Mouse (Mus musculus) urinary bladder, postnatal 25 days (tissue): ENCODE measurements at regions not wholly inside any gene's neighbourhood (a gene's known extent, or its start where the extent isn't known, plus 50 kb on each side); places are given as distances from the start of the nearest gene placed in this dataset.
A peak's percentile ranks its signal among the peaks of the same experiment; 100 is the strongest.
"Not testable (repeated sequence)": the region's sequence is repeated elsewhere in the genome, so short reads cannot be mapped to it uniquely, and the experiment has no call there.

Experiments used
- DNase-seq: peaks from one replicate; pipeline ENCODE4 v3.0.0; 2022; ENCODE audit warnings: low spot score

DNA sequence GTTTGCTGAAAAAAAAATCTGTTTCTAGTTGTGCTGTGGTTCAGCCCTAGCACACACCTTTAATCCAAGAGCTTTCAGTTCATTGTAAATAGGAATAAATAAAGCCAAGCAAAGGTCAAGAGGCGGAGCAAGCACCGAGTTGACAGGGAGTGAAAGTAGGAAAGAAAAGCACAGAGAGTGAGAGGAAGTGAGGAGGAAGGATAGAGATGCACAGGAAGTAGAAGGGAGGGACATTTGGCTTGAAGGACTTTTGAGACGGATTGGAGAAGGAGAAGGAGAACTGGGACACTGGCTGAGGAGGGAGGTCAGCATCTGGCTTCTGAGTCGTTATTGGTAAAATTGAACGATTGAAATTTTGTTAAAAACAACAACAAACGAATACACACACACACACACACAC is 402.0 kb upstream of the Igfbp7 start:
- DNase-seq: no peak

- peak; percentile 31 for DNase-seq
These were observed 399.9 kb upstream of the Igfbp7 start for GRCm38 (mm10) chr5:77807726-77808125.

- DNase-seq: no peak
These were observed 398.7 kb upstream of the Igfbp7 start for GRCm38 (mm10) chr5:77806334-77807157.

- no peak for DNase-seq
These were observed 398.0 kb upstream of the Igfbp7 start for GRCm38 (mm10) chr5:77805796-77806195.

DNA sequence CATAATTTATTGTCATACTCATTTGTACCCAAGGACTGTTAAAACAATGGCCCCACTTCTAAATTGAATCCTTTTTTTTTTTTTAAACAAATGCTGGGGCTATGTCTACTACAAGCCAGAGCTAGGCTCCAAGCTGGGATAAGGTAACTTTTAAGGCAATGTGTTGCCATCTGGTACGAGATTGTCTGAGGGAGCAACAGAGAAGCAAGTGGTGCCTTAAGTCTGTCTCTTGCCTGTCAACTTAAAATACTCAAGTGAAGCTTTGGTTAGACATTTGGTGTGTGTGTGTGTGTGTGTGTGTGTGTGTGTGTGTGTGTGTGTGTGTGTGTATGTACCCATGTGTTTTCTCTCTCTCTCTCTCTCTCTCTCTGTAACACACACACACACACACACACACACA is 397.5 kb upstream of the Igfbp7 start:
- DNase-seq: no peak

DNA sequence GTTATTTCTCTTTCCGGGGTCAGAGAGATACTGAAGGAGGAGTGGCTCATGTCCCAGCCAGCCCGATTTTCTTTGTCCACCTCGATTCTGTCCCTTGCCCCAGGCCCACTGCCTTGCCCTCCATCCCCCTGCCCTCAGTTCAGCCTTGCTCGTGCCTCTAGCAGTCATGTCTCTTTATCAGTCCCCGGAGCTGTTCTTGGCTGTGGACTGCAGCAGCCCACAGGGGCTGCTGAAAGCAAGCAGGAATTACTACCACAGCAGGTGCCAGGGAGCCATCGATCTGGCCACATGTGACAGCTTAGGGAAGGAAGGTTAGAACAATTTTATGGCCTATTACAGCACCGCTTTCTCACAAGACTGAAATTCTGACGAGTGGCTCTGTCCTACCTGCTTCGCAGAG is 396.3 kb upstream of the Igfbp7 start:
- no peak for DNase-seq

GRCm38 (mm10) chr5:77803562-77803961 is 395.7 kb upstream of the Igfbp7 start:
- DNase-seq: peak; percentile 20

DNA sequence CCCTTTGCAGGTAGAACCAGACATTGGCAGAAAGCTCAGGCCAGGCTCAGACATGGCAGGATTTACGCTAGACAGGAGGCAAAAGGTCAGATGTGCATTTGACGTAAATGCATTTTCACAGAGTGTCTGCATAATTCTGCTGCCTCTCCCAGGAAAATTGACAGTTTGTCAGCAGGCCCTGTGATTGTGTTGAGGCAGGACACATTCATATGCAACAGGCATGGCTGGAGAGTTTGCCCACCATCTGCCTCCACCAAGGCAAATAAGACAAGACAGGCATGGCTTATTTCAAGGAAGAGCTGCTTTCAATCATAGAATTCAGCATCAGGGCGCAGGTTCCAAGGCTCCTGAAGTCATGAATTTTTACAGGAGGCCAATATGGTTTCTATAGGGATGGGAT is 389.1 kb upstream of the Igfbp7 start:
- DNase-seq: no peak

DNA sequence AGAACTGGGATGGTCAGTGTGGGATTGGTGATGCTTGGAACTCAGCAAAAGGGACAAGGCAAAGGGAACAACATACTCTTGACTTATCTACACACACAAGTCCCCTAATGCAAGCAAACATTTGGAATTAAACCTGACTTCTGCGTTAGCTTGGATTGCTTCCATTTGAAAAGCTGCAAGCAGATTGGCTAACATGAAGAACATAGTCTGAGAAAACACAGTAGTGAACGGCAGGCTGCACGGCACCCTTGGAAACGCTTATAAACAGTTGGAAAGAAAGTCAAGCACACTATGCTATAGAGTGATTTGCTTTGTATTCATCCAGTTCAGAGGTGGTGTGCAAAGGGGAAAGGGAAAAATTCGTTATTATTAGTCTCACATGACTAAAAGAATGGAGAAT is 387.9 kb upstream of the Igfbp7 start:
- DNase-seq: no peak

GRCm38 (mm10) chr5:77783953-77784352 is 376.1 kb upstream of the Igfbp7 start:
- no peak for DNase-seq

DNA sequence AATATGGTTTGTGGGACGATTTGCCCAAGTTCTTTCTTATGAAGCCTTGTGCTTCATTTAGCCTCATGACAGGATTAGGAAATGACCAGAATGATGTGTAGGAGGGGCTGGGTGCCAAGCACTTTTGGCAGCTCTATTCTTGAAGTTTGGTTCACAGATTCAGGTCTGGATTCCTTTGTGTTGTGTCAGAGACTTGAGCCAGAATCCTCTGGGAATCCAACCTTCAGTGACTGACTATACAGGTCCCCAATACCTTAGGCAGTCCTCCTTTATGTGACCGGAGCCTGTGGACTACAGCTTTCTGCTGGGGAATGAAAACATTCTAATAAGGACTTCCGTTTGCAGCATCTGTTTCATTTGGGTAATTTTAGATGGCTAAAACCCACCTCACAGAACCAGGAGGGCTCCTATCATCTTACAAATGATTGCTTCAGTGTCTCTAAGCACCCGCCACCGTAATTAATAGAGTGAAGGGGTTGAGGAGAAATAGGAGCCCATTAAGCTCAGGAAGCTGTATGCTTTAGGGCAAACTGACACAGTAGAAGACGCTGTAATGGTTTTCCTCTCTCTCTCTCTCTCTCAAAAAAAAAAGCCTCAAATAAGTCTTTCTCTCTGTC is 354.7 kb upstream of the Igfbp7 start:
- DNase-seq: no peak

DNA sequence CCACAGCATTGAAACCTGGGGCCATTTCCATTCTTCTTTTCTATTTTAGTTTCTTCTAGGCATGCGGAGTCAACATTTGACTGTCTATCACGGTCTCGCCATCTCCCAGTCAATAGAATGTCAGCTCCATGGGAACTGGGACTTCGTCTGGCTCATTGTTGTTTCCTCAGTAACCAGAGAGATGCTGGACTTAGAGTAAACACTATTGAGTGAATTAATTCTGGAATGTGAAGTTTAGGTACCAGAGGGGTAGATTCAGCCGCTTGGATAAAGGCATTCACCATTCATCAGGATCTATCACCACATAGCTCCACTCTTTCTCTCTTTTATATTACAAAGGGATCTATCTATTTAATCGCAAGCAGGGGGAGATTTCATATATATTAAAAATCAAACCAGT is 354.2 kb upstream of the Igfbp7 start:
- DNase-seq: no peak

GRCm38 (mm10) chr5:77748933-77749332 is 341.1 kb upstream of the Igfbp7 start:
- no peak for DNase-seq

- DNase-seq: no peak
These were observed 338.8 kb upstream of the Igfbp7 start for GRCm38 (mm10) chr5:77746604-77747003.

DNA sequence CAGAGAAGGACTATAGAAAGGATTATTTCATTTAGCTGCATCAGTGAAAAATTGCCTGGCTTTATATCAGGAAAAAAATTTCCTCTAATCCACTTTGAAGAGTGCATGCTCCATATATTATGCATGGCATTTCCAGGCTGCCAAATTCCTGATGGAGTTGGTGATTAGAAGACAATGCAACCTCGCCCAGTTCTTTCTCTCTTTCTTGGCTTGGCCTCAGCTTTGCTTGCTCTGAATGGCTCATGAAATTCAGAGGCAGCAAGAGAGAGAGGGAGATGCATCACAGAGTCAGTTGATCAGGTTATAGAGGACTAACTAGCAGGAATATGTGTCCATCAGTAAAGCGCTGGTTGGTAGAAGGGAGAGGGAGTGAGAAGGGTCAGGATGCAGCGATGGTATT is 335.6 kb upstream of the Igfbp7 start:
- DNase-seq: no peak

GRCm38 (mm10) chr5:77730286-77730685 is 322.4 kb upstream of the Igfbp7 start:
- DNase-seq: not testable (repeated sequence)

GRCm38 (mm10) chr5:77681592-77681991 is 273.8 kb upstream of the Igfbp7 start:
- no peak for DNase-seq

GRCm38 (mm10) chr5:77672073-77672924 is 264.5 kb upstream of the Igfbp7 start:
- DNase-seq: no peak

GRCm38 (mm10) chr5:77663096-77663495 is 255.3 kb upstream of the Igfbp7 start:
- no peak for DNase-seq

- no peak for DNase-seq
These were observed 251.2 kb upstream of the Igfbp7 start for GRCm38 (mm10) chr5:77659016-77659415.

DNA sequence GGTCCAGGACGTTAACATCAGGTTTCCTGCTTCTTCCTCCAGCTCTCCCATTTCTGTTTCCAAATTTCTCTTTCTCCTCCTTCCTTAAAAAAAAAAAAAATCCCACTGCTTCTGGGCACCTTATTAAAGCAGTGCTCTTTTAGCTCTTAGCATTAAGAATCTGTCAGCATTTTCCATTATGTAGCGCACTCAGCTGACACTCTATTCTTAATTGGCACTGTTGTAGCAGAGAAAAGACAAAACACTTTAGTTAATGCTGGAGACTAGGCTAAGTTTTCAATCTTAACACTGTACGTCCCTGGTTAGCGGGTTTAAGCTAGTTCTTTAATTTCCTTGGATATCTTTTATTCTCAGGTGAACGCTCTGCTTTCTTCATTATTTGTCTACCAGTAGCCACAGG is 236.8 kb upstream of the Igfbp7 start:
- DNase-seq: no peak

DNA sequence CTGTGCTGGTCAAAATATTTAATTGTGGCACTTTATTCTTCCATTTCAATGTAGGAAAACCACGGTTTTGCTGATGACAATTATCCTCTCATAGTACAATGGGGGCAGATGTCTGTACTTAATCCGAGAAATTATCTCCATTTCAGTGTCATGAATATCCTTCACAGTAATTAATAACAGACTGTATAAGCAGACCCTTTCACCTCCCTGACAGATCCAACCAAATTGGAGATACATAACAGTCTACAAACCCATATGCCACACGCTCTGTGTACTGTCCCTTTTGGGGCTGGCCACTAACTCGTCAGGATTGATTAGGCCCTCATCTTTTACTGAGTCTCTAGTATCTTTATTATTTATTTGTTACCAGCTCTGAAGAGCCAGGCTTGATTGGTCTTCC is 212.6 kb upstream of the Igfbp7 start:
- DNase-seq: no peak

GRCm38 (mm10) chr5:77610496-77610895 is 202.7 kb upstream of the Igfbp7 start:
- DNase-seq: no peak
